Mouse (Mus musculus) heart, embryonic 15.5 days (tissue): ENCODE results near the gene Unk. TPM values are rescaled to one million over a fixed set of nuclear protein-coding genes. Genes with fewer than 3 reads are reported as not detected.

Experiments
- ATAC-seq: fragments of 200-750 bp; cut with Nextera tagmentation; replicated peaks from 2 replicates; pipeline ENCODE4 v1.8.0; 2017; ENCODE audit warnings: low read depth, moderate TSS enrichment; ENCODE audit not compliant: insufficient number of reproducible peaks, insufficient read depth, low FRiP score
- H3K27ac ChIP-seq: fragments of 300-500 bp; sonication (generic); 2 replicates; pipeline ENCODE4 v1.5.1; 2015; ENCODE audit warnings: mild to moderate bottlenecking, inconsistent platforms
- H3K27me3 ChIP-seq: fragments of 300-500 bp; sonication (generic); 2 replicates; pipeline ENCODE4 v1.6.1; 2015; ENCODE audit warnings: inconsistent platforms
- H3K36me3 ChIP-seq: fragments of 300-500 bp; sonication (generic); 2 replicates; pipeline ENCODE4 v1.6.1; 2015; ENCODE audit warnings: mild to moderate bottlenecking, inconsistent platforms
- H3K4me1 ChIP-seq: fragments of 300-500 bp; sonication (generic); replicated peaks from 2 replicates; pipeline ENCODE4 v1.6.1; 2015; ENCODE audit warnings: inconsistent platforms
- H3K4me2 ChIP-seq: fragments of 300-500 bp; sonication (generic); 2 replicates; pipeline ENCODE4 v1.6.1; 2015; ENCODE audit warnings: inconsistent platforms, mild to moderate bottlenecking, moderate library complexity
- H3K4me3 ChIP-seq: fragments of 300-500 bp; sonication (generic); 2 replicates; pipeline ENCODE4 v1.5.1; 2015; ENCODE audit warnings: mild to moderate bottlenecking, inconsistent platforms
- H3K9ac ChIP-seq: fragments of 300-500 bp; sonication (generic); 2 replicates; pipeline ENCODE4 v1.6.1; 2015; ENCODE audit warnings: mild to moderate bottlenecking, inconsistent platforms
- H3K9me3 ChIP-seq: fragments of 300-500 bp; sonication (generic); replicated peaks from 2 replicates; pipeline ENCODE4 v1.6.1; 2016; ENCODE audit warnings: inconsistent platforms
- WGBS: fragments of 180-500 bp; shearing (Covaris S2); methylation state at CpG from one replicate; pipeline ENCODE4 v1.1.7; 2015; ENCODE audit warnings: mixed read lengths; 5-methylcytosine and 5-hydroxymethylcytosine counted together
- polyA plus RNA-seq: library from polyadenylated mRNA; unstranded; fragments of >200 nt; fragmentation: Nextera tagmentation; extraction: Ambion mirVana; gene quantifications from 2 replicates; pipeline ENCODE4 v1.2.1, GENCODE M21; 2015

The Unk gene
- polyA plus RNA-seq, 1 experiment from 2014 or later, result 19.5 TPM

GRCm38 (mm10) chr11:116034584-116034983 is 4.5 kb downstream of the Unk start:
- Histone ChIP-seq H3K36me3 (0 out of 2 replicates have a peak, but pooled peaks cover 17% of the 10 kb centered on the region), H3K27me3 (no peaks in the 10 kb centered on the region), H3K4me1 (peaks cover 22% of the 10 kb centered on the region), H3K4me3 (no peak overlapping the region), H3K9me3 (no peaks in the 10 kb centered on the region), H3K9ac (no peak overlapping the region), H3K27ac (no peak overlapping the region), H3K4me2 (no peak overlapping the region)
- ATAC-seq, result no peak
- WGBS, result 90% methylated on average over 6 of the region's 6 CpGs

- Histone ChIP-seq H3K9me3 (no peaks in the 10 kb centered on the region), H3K4me2 (no peak overlapping the region), H3K4me3 (no peak overlapping the region), H3K27me3 (no peaks in the 10 kb centered on the region), H3K27ac (no peak overlapping the region), H3K9ac (no peak overlapping the region), H3K4me1 (peaks cover 19% of the 10 kb centered on the region), H3K36me3 (peaks cover 27% of the 10 kb centered on the region)
- no peak for ATAC-seq
- 92% methylated on average over 3 of the region's 3 CpGs for WGBS
Measured at GRCm38 (mm10) chr11:116036671-116037070, 6.5 kb downstream of the Unk start.

- ATAC-seq, result no peak
- 92% methylated on average over 9 of the region's 9 CpGs for WGBS
- Histone ChIP-seq H3K36me3 (peaks cover 37% of the 10 kb centered on the region), H3K4me1 (peaks cover 9% of the 10 kb centered on the region; the same call in 1 of the 2 replicates), H3K9me3 (no peaks in the 10 kb centered on the region), H3K4me3 (no peak overlapping the region), H3K9ac (no peak overlapping the region), H3K4me2 (no peak overlapping the region), H3K27me3 (no peaks in the 10 kb centered on the region), H3K27ac (no peak overlapping the region)
Measured at GRCm38 (mm10) chr11:116037826-116038225, 7.7 kb downstream of the Unk start.

GRCm38 (mm10) chr11:116040593-116040992 is 10.5 kb downstream of the Unk start:
- Histone ChIP-seq H3K4me1 (0 out of 2 replicates have a peak, but pooled peaks cover 3% of the 10 kb centered on the region), H3K27ac (0 out of 2 replicates have a peak overlapping the region, but pooled peaks have one; percentile 11), H3K9me3 (no peaks in the 10 kb centered on the region), H3K4me3 (no peak overlapping the region), H3K9ac (no peak overlapping the region), H3K36me3 (peaks cover 29% of the 10 kb centered on the region), H3K4me2 (no peak overlapping the region), H3K27me3 (no peaks in the 10 kb centered on the region)
- 50% methylated on average over 6 of the region's 6 CpGs for WGBS
- ATAC-seq, result no peak

- H3K9ac ChIP-seq, result no peak overlapping the region
- WGBS, result 99% methylated on average over 2 of the region's 2 CpGs
- H3K27me3 ChIP-seq, result no peaks in the 10 kb centered on the region
- H3K4me1 ChIP-seq, result 0 out of 2 replicates have a peak, but pooled peaks cover 3% of the 10 kb centered on the region
- peaks cover 36% of the 10 kb centered on the region for H3K36me3 ChIP-seq
- H3K27ac ChIP-seq, result no peak overlapping the region
- H3K4me2 ChIP-seq, result no peak overlapping the region
- no peak for ATAC-seq
- no peaks in the 10 kb centered on the region for H3K9me3 ChIP-seq
- H3K4me3 ChIP-seq, result no peak overlapping the region
Measured at GRCm38 (mm10) chr11:116041833-116042232, 11.7 kb downstream of the Unk start.

GRCm38 (mm10) chr11:116042372-116043138 is 12.4 kb downstream of the Unk start:
- WGBS, result 83% methylated on average over 5 of the region's 5 CpGs
- no peak overlapping the region for H3K4me3 ChIP-seq
- ATAC-seq, result no peak
- no peaks in the 10 kb centered on the region for H3K9me3 ChIP-seq
- H3K36me3 ChIP-seq, result peaks cover 42% of the 10 kb centered on the region
- no peak overlapping the region for H3K27ac ChIP-seq
- H3K27me3 ChIP-seq, result no peaks in the 10 kb centered on the region
- 0 out of 2 replicates have a peak, but pooled peaks cover 3% of the 10 kb centered on the region for H3K4me1 ChIP-seq
- no peak overlapping the region for H3K4me2 ChIP-seq
- no peak overlapping the region for H3K9ac ChIP-seq

GRCm38 (mm10) chr11:116043286-116043685 is 13.2 kb downstream of the Unk start:
- no peak overlapping the region for H3K27ac ChIP-seq
- 93% methylated on average over 1 of the region's 1 CpGs for WGBS
- 0 out of 2 replicates have a peak, but pooled peaks cover 3% of the 10 kb centered on the region for H3K4me1 ChIP-seq
- ATAC-seq, result no peak
- H3K27me3 ChIP-seq, result no peaks in the 10 kb centered on the region
- no peak overlapping the region for H3K9ac ChIP-seq
- no peak overlapping the region for H3K4me3 ChIP-seq
- H3K9me3 ChIP-seq, result no peaks in the 10 kb centered on the region
- peaks cover 49% of the 10 kb centered on the region for H3K36me3 ChIP-seq
- H3K4me2 ChIP-seq, result no peak overlapping the region

GRCm38 (mm10) chr11:116045173-116045572 is 15.1 kb downstream of the Unk start:
- no peak overlapping the region for H3K4me2 ChIP-seq
- 93% methylated on average over 6 of the region's 6 CpGs for WGBS
- no peak overlapping the region for H3K9ac ChIP-seq
- no peaks in the 10 kb centered on the region for H3K9me3 ChIP-seq
- H3K27me3 ChIP-seq, result no peaks in the 10 kb centered on the region
- no peak overlapping the region for H3K27ac ChIP-seq
- no peak for ATAC-seq
- 0 out of 2 replicates have a peak, but pooled peaks cover 3% of the 10 kb centered on the region for H3K4me1 ChIP-seq
- no peak overlapping the region for H3K4me3 ChIP-seq
- H3K36me3 ChIP-seq, result peaks cover 60% of the 10 kb centered on the region

GRCm38 (mm10) chr11:116049610-116050009 is 19.5 kb downstream of the Unk start:
- H3K9me3 ChIP-seq, result no peaks in the 10 kb centered on the region
- ATAC-seq, result no peak
- no peak overlapping the region for H3K9ac ChIP-seq
- no peaks in the 10 kb centered on the region for H3K27me3 ChIP-seq
- WGBS, result 68% methylated on average over 2 of the region's 2 CpGs
- H3K4me1 ChIP-seq, result peaks cover 4% of the 10 kb centered on the region; the same call in 1 of the 2 replicates
- no peak overlapping the region for H3K4me2 ChIP-seq
- no peak overlapping the region for H3K27ac ChIP-seq
- peaks cover 84% of the 10 kb centered on the region for H3K36me3 ChIP-seq
- H3K4me3 ChIP-seq, result no peak overlapping the region

GRCm38 (mm10) chr11:116050196-116050595 is 20.1 kb downstream of the Unk start:
- no peak for ATAC-seq
- Histone ChIP-seq H3K9ac (no peak overlapping the region), H3K9me3 (no peaks in the 10 kb centered on the region), H3K27ac (no peak overlapping the region), H3K27me3 (no peaks in the 10 kb centered on the region), H3K4me2 (no peak overlapping the region), H3K4me3 (no peak overlapping the region), H3K36me3 (peaks cover 90% of the 10 kb centered on the region), H3K4me1 (peaks cover 4% of the 10 kb centered on the region; the same call in 1 of the 2 replicates)
- 84% methylated on average over 4 of the region's 4 CpGs for WGBS

- peaks cover 25% of the 10 kb centered on the region for H3K4me1 ChIP-seq
- H3K9me3 ChIP-seq, result no peaks in the 10 kb centered on the region
- H3K36me3 ChIP-seq, result peaks cover 95% of the 10 kb centered on the region
- no peak for ATAC-seq
- no peaks in the 10 kb centered on the region for H3K27me3 ChIP-seq
- H3K9ac ChIP-seq, result no peak overlapping the region
- 83% methylated on average over 9 of the region's 9 CpGs for WGBS
- no peak overlapping the region for H3K27ac ChIP-seq
- H3K4me2 ChIP-seq, result no peak overlapping the region
- H3K4me3 ChIP-seq, result no peak overlapping the region
Measured at GRCm38 (mm10) chr11:116053510-116054229, 23.5 kb downstream of the Unk start.
